Comparison of ENCODE assay signal across 14 mouse cellular contexts in genomic region chr9:13430302-13430701, GRCm38 (mm10). TPM values are rescaled to one million over a fixed set of nuclear protein-coding genes. Genes with fewer than 3 reads are reported as not detected.
A peak's percentile ranks its signal among the peaks of the same experiment; 100 is the strongest.
DNase-seq lines count a peak whose midpoint lies in the region; ATAC-seq and TF ChIP-seq lines count a peak whose summit lies in the region.
"Had no signal": no experiment of that assay in that cellular context is flagged by ENCODE, and none has a peak within 500 bp of the region (broad histone marks: within the 10 kb centered on the region; RNA-seq: fewer than 3 reads in every experiment).

No protein-coding gene starts in this region.

- no peaks in the 10 kb centered on the region for H3K9me3 ChIP-seq in lung, postnatal 0 days (ENCODE audit: low read length)

- H3K27me3 ChIP-seq in lung, postnatal 0 days (replicated peaks; ENCODE audit: insufficient read depth, low read length): no peaks in the 10 kb centered on the region

- H3K27ac ChIP-seq in lung, postnatal 0 days (ENCODE audit: low read length): no peak overlapping the region
- H3K27ac ChIP-seq: left cerebral cortex, adult 2 months; liver, embryonic 14.5 days had no signal

- peaks cover 11% of the 10 kb centered on the region; the same call in 1 of the 2 replicates for H3K4me1 ChIP-seq in lung, postnatal 0 days (ENCODE audit: insufficient read depth, low read depth, low read length)

- peak; percentile 92 for TF ChIP-seq EP300 in lung, postnatal 0 days (IDR thresholded peaks at IDR 0.05)

- H3K4me3 ChIP-seq in lung, postnatal 0 days (ENCODE audit: low read depth, low read length): no peak overlapping the region
- H3K4me3 ChIP-seq: left cerebral cortex, adult 2 months; myocyte had no signal

- no peak overlapping the region for H3K4me2 ChIP-seq in lung, postnatal 0 days (replicated peaks; ENCODE audit: low read depth, low read length)

- 49% methylated on average over 6 of the region's 6 CpGs for WGBS in lung, postnatal 0 days

- peak; percentile 90 for DNase-seq in 416B (ENCODE audit: low read depth)
- peak; percentile 48 to 80 for DNase-seq in heart, adult 18-20 months
- peak; percentile 50 for DNase-seq in heart, postnatal 4 days
- peak; percentile 67 for DNase-seq in lung, postnatal 0 days (ENCODE audit: low spot score)
- no peak for DNase-seq in adipocyte (ENCODE audit: low spot score)
- no peak for DNase-seq in kidney, adult 18-20 months
- no peak for DNase-seq in thymus, postnatal 14 days
- DNase-seq: embryo, embryonic 11 days; kidney, adult 8-10 months; retina, postnatal 1 day had no signal

- H3K9ac ChIP-seq in lung, postnatal 0 days (replicated peaks; ENCODE audit: low read depth): no peak overlapping the region
- H3K9ac ChIP-seq: liver, embryonic 14.5 days had no signal

- TF ChIP-seq CTCF in lung, postnatal 0 days (IDR thresholded peaks at IDR 0.05): no peak

- H3K36me3 ChIP-seq in lung, postnatal 0 days (ENCODE audit: insufficient read depth, low read length): no peaks in the 10 kb centered on the region; the same call in 1 of the 2 replicates

- ATAC-seq in lung, postnatal 0 days: peak; percentile 78

RNA-seq across cellular contexts. Expression of gene Gm17571, which starts 16.3 kb away (rescaled TPM):
- total RNA-seq in heart, adult 18-20 months (2021): not detected
- total RNA-seq in heart, postnatal 4 days (2021): not detected
- polyA plus RNA-seq in lung, postnatal 0 days (2015; fragmentation: Nextera tagmentation; extraction: Ambion mirVana): not detected in 2 replicates
- total RNA-seq: gastrocnemius, postnatal 4 days; left cerebral cortex, adult 2 months had no signal
- polyA plus RNA-seq: liver, embryonic 14.5 days; myocyte had no signal

Comparison
In these comparisons a context has a peak if more than half of its experiments do, and no peak if none do; other contexts are left out.
1. DNase-seq: peak in 416B (single experiment), heart, adult 18-20 months (2 of 2), heart, postnatal 4 days (single experiment) and lung, postnatal 0 days (single experiment); none in adipocyte (single experiment), kidney, adult 18-20 months (single experiment) and thymus, postnatal 14 days (single experiment).